Mouse (Mus musculus) layer of hippocampus, postnatal 10 days (tissue): ENCODE data around the gene Fam170b. TPM values are rescaled to one million over a fixed set of nuclear protein-coding genes. Genes with fewer than 3 reads are reported as not detected.

Source experiments
- total RNA-seq, 2 experiments: library from RNA; stranded (reverse); gene quantifications; 2 replicates each; pipeline ENCODE4 v1.2.3; 2021

Gene Fam170b
- total RNA-seq, 2 experiments from 2014 or later, result not detected

Other genes starting within 250 kb of the Fam170b start
- not detected for gene Prrxl1, start 234.6 kb upstream of the Fam170b start, total RNA-seq
- under 1 TPM; 0.07 to 0.09 TPM for gene 3425401B19Rik, start 148.7 kb upstream of the Fam170b start, total RNA-seq
- gene Tmem273, start 48.0 kb upstream of the Fam170b start, total RNA-seq, result under 1 TPM; 0.49 to 0.78 TPM
- gene Vstm4, start 22.8 kb downstream of the Fam170b start, total RNA-seq, result 1 to 10 TPM; 6.2 to 6.3 TPM
- gene Lrrc18, start 157.4 kb downstream of the Fam170b start, total RNA-seq, result under 1 TPM; 0.41 to 0.58 TPM